Mouse (Mus musculus) olfactory bulb, adult 2 months (tissue): ENCODE data around the gene Tmem86b.

Experiments used
- CTCF ChIP-seq: fragments of 200-500 bp; IDR thresholded peaks from 2 replicates; pipeline ENCODE4 v1.5.1; 2012; ENCODE audit warnings: low read depth, mild to moderate bottlenecking, low read length, moderate library complexity; ENCODE audit not compliant: insufficient read depth
- POLR2A ChIP-seq: fragments of 200-500 bp; IDR thresholded peaks from 2 replicates; pipeline ENCODE4 v1.6.1; 2012; ENCODE audit warnings: mild to moderate bottlenecking, low read depth, low read length, moderate library complexity; ENCODE audit not compliant: insufficient read depth

- TF ChIP-seq CTCF, result no peak
- no peak for TF ChIP-seq POLR2A
Observed at GRCm38 (mm10) chr7:4675200-4675599, 44.0 kb upstream of the Tmem86b start.
